Mouse (Mus musculus) midbrain, postnatal 0 days (tissue): Measurements from ENCODE around the gene Pcgf1. TPM values are rescaled to one million over a fixed set of nuclear protein-coding genes. Genes with fewer than 3 reads are reported as not detected.

ENCODE experiments used
- ATAC-seq: fragments of 200-750 bp; cut with Nextera tagmentation; 2 replicates; pipeline ENCODE4 v1.8.0; 2017; ENCODE audit warnings: moderate number of reproducible peaks, mild to moderate bottlenecking, moderate TSS enrichment, moderate library complexity; ENCODE audit not compliant: low FRiP score
- DNase-seq: peaks from one replicate; pipeline ENCODE4 v3.0.0-alpha.2; 2015; ENCODE audit warnings: low spot score
- H3K27ac ChIP-seq: fragments of 300-500 bp; sonication (generic); 2 replicates; pipeline ENCODE4 v1.5.1; 2014; ENCODE audit warnings: low read depth, mild to moderate bottlenecking, low read length, mixed read lengths
- H3K27me3 ChIP-seq: fragments of 300-500 bp; sonication (generic); 2 replicates; pipeline ENCODE4 v1.6.1; 2014; ENCODE audit warnings: low read length, control low read depth, mixed read lengths; ENCODE audit not compliant: insufficient read depth
- H3K36me3 ChIP-seq: fragments of 300-500 bp; sonication (generic); 2 replicates; pipeline ENCODE4 v1.6.1; 2014; ENCODE audit warnings: low read length, control low read depth, mixed read lengths; ENCODE audit not compliant: insufficient read depth
- H3K4me1 ChIP-seq: fragments of 300-500 bp; sonication (generic); 2 replicates; pipeline ENCODE4 v1.6.1; 2014; ENCODE audit warnings: mild to moderate bottlenecking, control low read depth, antibody characterized with exemption, low read length, mixed read lengths; ENCODE audit not compliant: insufficient read depth
- H3K4me2 ChIP-seq: fragments of 300-500 bp; sonication (generic); 2 replicates; pipeline ENCODE4 v1.6.1; 2014; ENCODE audit warnings: low read depth, mild to moderate bottlenecking, low read length, mixed read lengths; ENCODE audit not compliant: poor library complexity, severe bottlenecking
- H3K4me3 ChIP-seq: fragments of 300-500 bp; sonication (generic); 2 replicates; pipeline ENCODE4 v1.5.1; 2014; ENCODE audit warnings: low read depth, mild to moderate bottlenecking, low read length, moderate library complexity
- H3K9ac ChIP-seq: fragments of 300-500 bp; sonication (generic); replicated peaks from 2 replicates; pipeline ENCODE4 v1.6.1; 2014; ENCODE audit warnings: mild to moderate bottlenecking, low read length, moderate library complexity, mixed read lengths; ENCODE audit not compliant: poor library complexity, severe bottlenecking
- H3K9me3 ChIP-seq: fragments of 300-500 bp; sonication (generic); 2 replicates; pipeline ENCODE4 v1.6.1; 2016; ENCODE audit warnings: low read length, control low read depth
- CTCF ChIP-seq: IDR thresholded peaks from 2 replicates; pipeline ENCODE4 v1.5.1; 2016; ENCODE audit warnings: antibody characterized with exemption, mild to moderate bottlenecking
- WGBS: fragments of 180-500 bp; shearing (Covaris S2); extraction: QIAGEN DNeasy Blood & Tissue Kit; methylation state at CpG from one replicate; pipeline ENCODE4 v1.1.7; 2014; 5-methylcytosine and 5-hydroxymethylcytosine counted together
- polyA plus RNA-seq: library from polyadenylated mRNA; unstranded; fragments of >200 nt; fragmentation: Nextera tagmentation; extraction: Ambion mirVana; gene quantifications from 2 replicates; pipeline ENCODE4 v1.2.1, GENCODE M21; 2015
- total RNA-seq: library from RNA; depleted of rRNA; stranded (reverse); fragments of >200 nt; gene quantifications from 2 replicates; pipeline ENCODE4 v1.2.3, GENCODE M21; 2014

The Pcgf1 gene
- total and polyA plus RNA-seq, 2 experiments from 2014 or later, result 11.8 to 30.4 TPM

GRCm38 (mm10) chr6:83098411-83098810 lies 20.7 kb downstream of the Pcgf1 start:
- Histone ChIP-seq H3K27ac (no peak overlapping the region), H3K4me3 (no peak overlapping the region), H3K9me3 (no peaks in the 10 kb centered on the region), H3K9ac (no peak overlapping the region), H3K4me2 (no peak overlapping the region), H3K27me3 (no peaks in the 10 kb centered on the region), H3K36me3 (no peaks in the 10 kb centered on the region), H3K4me1 (peaks cover 8% of the 10 kb centered on the region)
- no peak for DNase-seq
- TF ChIP-seq CTCF, result no peak
- 67% methylated on average over 2 of the region's 2 CpGs for WGBS
- ATAC-seq, result no peak

- DNase-seq (peak; percentile 95), ATAC-seq (peak; percentile 91)
- H3K9me3 ChIP-seq, result no peaks in the 10 kb centered on the region
- peak within 1 kb of the TSS; percentile 74 for H3K4me2 ChIP-seq
- TF ChIP-seq CTCF, result peak; percentile 82
- H3K36me3 ChIP-seq, result peaks cover 8% of the 10 kb centered on the region; the same call in 1 of the 2 replicates
- H3K27ac ChIP-seq, result peak within 1 kb of the TSS; percentile 79
- H3K9ac ChIP-seq, result peak within 1 kb of the TSS; percentile 83
- peaks cover 8% of the 10 kb centered on the region for H3K4me1 ChIP-seq
- 0% methylated on average over 25 of the region's 25 CpGs for WGBS
- no peaks in the 10 kb centered on the region for H3K27me3 ChIP-seq
- H3K4me3 ChIP-seq, result peak within 1 kb of the TSS; percentile 78
Observed at GRCm38 (mm10) chr6:83101316-83101687, 23.6 kb downstream of the Pcgf1 start, which contains the start of the genes Ccdc142 and Gm42688. Ccdc142 (plus strand) TSS chr6:83101601. Gm42688 (plus strand) TSS chr6:83101617.

GRCm38 (mm10) chr6:83101688-83102556 lies 24.3 kb downstream of the Pcgf1 start:
- under 1% methylated on average over 62 of the region's 74 CpGs for WGBS
- peak overlapping the region; percentile 83 for H3K9ac ChIP-seq
- H3K27ac ChIP-seq, result peak overlapping the region; percentile 79
- H3K4me3 ChIP-seq, result peak overlapping the region; percentile 78
- H3K4me2 ChIP-seq, result peak overlapping the region; percentile 74
- H3K4me1 ChIP-seq, result peaks cover 8% of the 10 kb centered on the region
- H3K27me3 ChIP-seq, result no peaks in the 10 kb centered on the region
- H3K36me3 ChIP-seq, result peaks cover 12% of the 10 kb centered on the region; the same call in 1 of the 2 replicates
- peak; percentile 56 for TF ChIP-seq CTCF
- no peaks in the 10 kb centered on the region for H3K9me3 ChIP-seq
- peak; percentile 84 for ATAC-seq
- peak; percentile 55 for DNase-seq

GRCm38 (mm10) chr6:83103130-83103650 lies 25.5 kb downstream of the Pcgf1 start:
- peak overlapping the region; percentile 74 for H3K4me2 ChIP-seq
- H3K27ac ChIP-seq, result 0 out of 2 replicates have a peak overlapping the region, but pooled peaks have one; percentile 7
- 56% methylated on average over 11 of the region's 11 CpGs for WGBS
- H3K27me3 ChIP-seq, result no peaks in the 10 kb centered on the region
- no peak for TF ChIP-seq CTCF
- no peaks in the 10 kb centered on the region for H3K9me3 ChIP-seq
- H3K4me3 ChIP-seq, result peak overlapping the region; percentile 78
- DNase-seq (no peak), ATAC-seq (no peak)
- H3K36me3 ChIP-seq, result peaks cover 17% of the 10 kb centered on the region; the same call in 1 of the 2 replicates
- peaks cover 13% of the 10 kb centered on the region for H3K4me1 ChIP-seq
- peak overlapping the region; percentile 83 for H3K9ac ChIP-seq

- Histone ChIP-seq H3K4me1 (peaks cover 18% of the 10 kb centered on the region), H3K4me3 (no peak overlapping the region), H3K4me2 (no peak overlapping the region), H3K27ac (no peak overlapping the region), H3K36me3 (peaks cover 17% of the 10 kb centered on the region; the same call in 1 of the 2 replicates), H3K9me3 (no peaks in the 10 kb centered on the region), H3K9ac (no peak overlapping the region), H3K27me3 (no peaks in the 10 kb centered on the region)
- TF ChIP-seq CTCF, result no peak
- ATAC-seq (no peak), DNase-seq (no peak)
- WGBS, result 70% methylated on average over 4 of the region's 4 CpGs
Observed at GRCm38 (mm10) chr6:83104158-83104557, 26.5 kb downstream of the Pcgf1 start.
